Mouse (Mus musculus) myocyte (in vitro differentiated cells): ENCODE results near the gene Rhod. TPM values are rescaled to one million over a fixed set of nuclear protein-coding genes. Genes with fewer than 3 reads are reported as not detected.

Experiments
- H3K27me3 ChIP-seq: one replicate; pipeline ENCODE4 v1.6.1; 2011; ENCODE audit not compliant: control insufficient read depth, insufficient read depth, insufficient read length
- H3K36me3 ChIP-seq: one replicate; pipeline ENCODE4 v1.6.1; 2011; ENCODE audit not compliant: control insufficient read depth, insufficient read depth
- H3K4me2 ChIP-seq: one replicate; pipeline ENCODE4 v1.6.1; 2011; ENCODE audit warnings: low read depth, control low read depth
- H3K4me3 ChIP-seq: one replicate; pipeline ENCODE4 v1.5.1; 2011; ENCODE audit warnings: mild to moderate bottlenecking, control low read depth, moderate library complexity
- H3K79me2 ChIP-seq: one replicate; pipeline ENCODE4 v1.6.1; 2011; ENCODE audit not compliant: control insufficient read depth, insufficient read depth
- H3ac ChIP-seq: one replicate; pipeline ENCODE4 v1.6.1; 2011; ENCODE audit not compliant: control insufficient read depth, insufficient read length
- CEBPB ChIP-seq: IDR thresholded peaks from 2 replicates; pipeline ENCODE4 v1.6.1; 2011; ENCODE audit warnings: mild to moderate bottlenecking, moderate library complexity; ENCODE audit not compliant: poor library complexity, insufficient read depth, severe bottlenecking
- E2F4 ChIP-seq: IDR thresholded peaks from one replicate; pipeline ENCODE4 v1.6.1; 2011; ENCODE audit warnings: mild to moderate bottlenecking, control low read depth, moderate library complexity; ENCODE audit not compliant: insufficient read depth
- MAX ChIP-seq: IDR thresholded peaks from one replicate; pipeline ENCODE4 v1.6.1; 2011; ENCODE audit warnings: low read depth, mild to moderate bottlenecking, control low read depth
- MYOD1 ChIP-seq, 3 experiments: IDR thresholded peaks; one replicate each; pipeline ENCODE4 v1.6.1; 2011; ENCODE audit warnings: control low read depth in 2 of 3, low read depth in 2 of 3, mild to moderate bottlenecking in 2 of 3, moderate library complexity in 1 of 3; ENCODE audit not compliant: insufficient read length in 2 of 3, control insufficient read depth in 1 of 3
- MYOG ChIP-seq, 3 experiments: IDR thresholded peaks; one replicate each; pipeline ENCODE4 v1.6.1; 2011; ENCODE audit warnings: control low read depth in 2 of 3, low read depth in 2 of 3, mild to moderate bottlenecking in 2 of 3; ENCODE audit not compliant: insufficient read length in 2 of 3, control insufficient read depth in 1 of 3, insufficient read depth in 1 of 3
- POLR2A ChIP-seq: IDR thresholded peaks from one replicate; pipeline ENCODE4 v1.6.1; 2011; ENCODE audit warnings: low read depth, mild to moderate bottlenecking, control low read depth, moderate library complexity; ENCODE audit not compliant: insufficient read length
- POLR2AphosphoS2 ChIP-seq: IDR thresholded peaks from one replicate; pipeline ENCODE4 v1.6.1; 2011; ENCODE audit warnings: low read depth, control low read depth; ENCODE audit not compliant: insufficient read length
- REST ChIP-seq: IDR thresholded peaks from one replicate; pipeline ENCODE4 v1.6.1; 2011; ENCODE audit warnings: mild to moderate bottlenecking, control low read depth, moderate library complexity; ENCODE audit not compliant: insufficient read depth, insufficient read length
- SRF ChIP-seq: IDR thresholded peaks from one replicate; pipeline ENCODE4 v1.6.1; 2011; ENCODE audit warnings: low read depth; ENCODE audit not compliant: control insufficient read depth, insufficient read length
- TCF12 ChIP-seq: IDR thresholded peaks from one replicate; pipeline ENCODE4 v1.6.1; 2011; ENCODE audit warnings: mild to moderate bottlenecking, control low read depth; ENCODE audit not compliant: poor library complexity, insufficient read depth, severe bottlenecking
- TCF3 ChIP-seq: IDR thresholded peaks from one replicate; pipeline ENCODE4 v1.6.1; 2011; ENCODE audit warnings: low read depth, control low read depth; ENCODE audit not compliant: insufficient read length
- USF1 ChIP-seq: IDR thresholded peaks from one replicate; pipeline ENCODE4 v1.6.1; 2011; ENCODE audit warnings: low read depth, mild to moderate bottlenecking, control low read depth, moderate library complexity
- polyA plus RNA-seq: library from polyadenylated mRNA; unstranded; fragments of >200 nt; fragmentation: generic; extraction: Trizol; gene quantifications from one replicate; pipeline ENCODE4 v1.2.1, GENCODE M21; 2012; ENCODE audit warnings: missing spikeins

The Rhod gene
- polyA plus RNA-seq, 1 experiment, result 51.1 TPM

DNA sequence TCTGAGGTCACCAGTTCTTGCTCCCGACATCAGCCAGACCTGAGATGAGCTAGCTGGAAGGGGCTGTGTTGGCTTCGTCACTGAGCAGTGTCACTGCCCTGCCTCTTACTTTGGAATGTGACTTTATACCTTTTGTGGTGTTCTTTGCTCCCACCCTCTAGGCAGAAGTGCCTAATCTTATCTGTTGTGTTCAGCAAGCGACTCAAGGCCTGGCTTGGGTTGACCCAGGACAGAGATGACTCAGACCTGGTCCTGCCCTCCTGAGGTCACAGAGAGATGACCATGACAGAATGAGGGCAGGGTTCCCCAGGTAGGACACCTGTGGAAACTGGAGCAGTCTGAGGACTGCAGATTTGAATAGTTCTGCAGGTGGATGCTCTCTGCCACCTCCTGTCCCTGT is 3.0 kb downstream of the Rhod start:
- H3K79me2 ChIP-seq, result peaks cover 16% of the 10 kb centered on the region
- no peaks in the 10 kb centered on the region for H3K27me3 ChIP-seq
- no peak overlapping the region for H3K4me3 ChIP-seq
- no peak overlapping the region for H3ac ChIP-seq
- TF ChIP-seq MAX (no peak), TCF3 (no peak), MYOG (IDR thresholded peaks at IDR 0.05; ENCODE audit: control insufficient read depth in 1 of 3, insufficient read depth in 1 of 3, insufficient read length in 2 of 3, low read depth in 2 of 3) (no peak), POLR2AphosphoS2 (no peak), E2F4 (no peak), USF1 (no peak), CEBPB (no peak), REST (no peak), POLR2A (no peak)
- H3K4me2 ChIP-seq, result no peak overlapping the region
- H3K36me3 ChIP-seq, result no peaks in the 10 kb centered on the region

DNA sequence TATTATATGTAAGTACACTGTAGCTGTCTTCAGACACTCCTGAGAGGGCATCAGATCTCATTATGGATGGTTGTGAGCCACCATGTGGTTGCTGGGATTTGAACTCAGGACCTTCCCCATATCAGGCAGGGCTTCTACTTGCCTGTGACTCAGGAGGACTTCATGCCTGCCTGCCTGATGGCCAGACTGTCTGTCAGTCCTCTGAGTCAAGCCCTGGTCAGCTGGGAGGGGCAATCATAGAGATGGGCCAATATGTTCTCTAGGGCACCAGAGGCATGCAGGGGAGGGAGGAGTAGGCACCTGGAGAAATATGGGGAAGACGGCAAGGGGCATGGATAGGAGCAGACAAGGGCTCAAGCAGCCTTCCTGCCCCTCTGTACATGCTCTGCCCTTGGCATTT is 4.2 kb downstream of the Rhod start:
- Histone ChIP-seq H3K4me2 (no peak overlapping the region), H3K36me3 (no peaks in the 10 kb centered on the region), H3ac (no peak overlapping the region), H3K27me3 (no peaks in the 10 kb centered on the region), H3K79me2 (peaks cover 16% of the 10 kb centered on the region), H3K4me3 (no peak overlapping the region)
- no peak for TF ChIP-seq SRF
- TF ChIP-seq USF1, result no peak
- no peak for TF ChIP-seq MYOD1 (IDR thresholded peaks at IDR 0.05; ENCODE audit: control insufficient read depth in 1 of 3, insufficient read length in 2 of 3, low read depth in 2 of 3)

DNA sequence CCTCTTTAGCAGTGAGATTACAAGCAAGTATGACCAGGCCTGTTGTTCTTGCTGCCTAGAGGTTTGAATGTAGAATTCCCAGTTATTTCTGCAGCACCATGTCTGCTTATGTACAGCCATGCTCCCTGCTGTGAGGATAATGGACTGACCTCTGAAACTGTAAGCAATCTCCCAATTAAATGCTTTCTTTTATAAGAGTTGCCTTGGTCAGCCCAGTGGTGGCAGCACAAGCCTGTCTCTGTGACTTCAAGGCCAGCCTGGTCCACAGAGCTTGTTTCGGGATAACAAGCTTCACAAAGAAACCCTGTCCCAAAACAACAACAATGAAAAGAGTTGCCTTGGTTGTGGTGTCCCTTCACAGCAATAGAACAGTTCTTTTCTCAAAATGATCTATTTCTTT is 5.5 kb downstream of the Rhod start:
- TF ChIP-seq POLR2AphosphoS2 (no peak), MYOD1 (IDR thresholded peaks at IDR 0.05; ENCODE audit: control insufficient read depth in 1 of 3, insufficient read length in 2 of 3, low read depth in 2 of 3) (no peak), POLR2A (no peak), REST (no peak), MYOG (IDR thresholded peaks at IDR 0.05; ENCODE audit: control insufficient read depth in 1 of 3, insufficient read depth in 1 of 3, insufficient read length in 2 of 3, low read depth in 2 of 3) (no peak), CEBPB (no peak), MAX (no peak), E2F4 (no peak), USF1 (no peak), TCF3 (no peak), SRF (no peak), TCF12 (no peak)
- Histone ChIP-seq H3K4me2 (no peak overlapping the region), H3ac (no peak overlapping the region), H3K79me2 (peaks cover 13% of the 10 kb centered on the region), H3K36me3 (no peaks in the 10 kb centered on the region), H3K4me3 (no peak overlapping the region), H3K27me3 (no peaks in the 10 kb centered on the region)

DNA sequence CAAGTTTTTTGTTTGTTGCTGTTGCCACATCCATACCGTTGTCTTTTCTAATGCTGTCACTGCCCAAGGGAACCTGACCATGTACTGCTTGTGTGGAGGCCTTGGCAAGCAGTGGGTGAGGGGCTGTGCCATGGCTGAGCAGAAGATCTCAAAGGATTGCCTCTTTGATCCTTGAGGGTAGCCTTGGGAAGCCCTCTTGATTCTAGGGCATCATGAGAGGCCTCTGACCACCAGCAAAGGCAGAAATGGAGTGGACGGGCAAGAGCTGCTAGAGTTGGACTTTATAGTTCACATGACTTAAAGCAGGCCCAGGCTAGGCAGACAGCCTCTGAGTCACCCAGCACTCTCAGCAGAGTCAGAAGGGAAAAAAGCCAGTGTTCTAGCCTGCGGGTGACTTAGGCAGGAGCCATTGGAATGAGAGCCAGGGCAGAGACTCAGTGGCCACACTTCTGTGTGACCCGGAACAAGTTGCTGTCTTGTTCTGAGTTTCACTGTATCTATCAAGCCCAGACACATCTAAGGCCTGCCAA is 9.1 kb downstream of the Rhod start:
- Histone ChIP-seq H3K36me3 (no peaks in the 10 kb centered on the region), H3K79me2 (no peaks in the 10 kb centered on the region), H3K4me2 (no peak overlapping the region), H3K27me3 (no peaks in the 10 kb centered on the region), H3K4me3 (no peak overlapping the region), H3ac (no peak overlapping the region)
- no peak for TF ChIP-seq E2F4
- no peak for TF ChIP-seq CEBPB
- no peak for TF ChIP-seq TCF12
- no peak for TF ChIP-seq REST
- TF ChIP-seq MYOG (IDR thresholded peaks at IDR 0.05; ENCODE audit: control insufficient read depth in 1 of 3, insufficient read depth in 1 of 3, insufficient read length in 2 of 3, low read depth in 2 of 3), result no peak
- no peak for TF ChIP-seq TCF3
- no peak for TF ChIP-seq SRF
- TF ChIP-seq USF1, result no peak
- no peak for TF ChIP-seq MYOD1 (IDR thresholded peaks at IDR 0.05; ENCODE audit: control insufficient read depth in 1 of 3, insufficient read length in 2 of 3, low read depth in 2 of 3)
- TF ChIP-seq MAX, result no peak
- no peak for TF ChIP-seq POLR2AphosphoS2
- TF ChIP-seq POLR2A, result no peak

DNA sequence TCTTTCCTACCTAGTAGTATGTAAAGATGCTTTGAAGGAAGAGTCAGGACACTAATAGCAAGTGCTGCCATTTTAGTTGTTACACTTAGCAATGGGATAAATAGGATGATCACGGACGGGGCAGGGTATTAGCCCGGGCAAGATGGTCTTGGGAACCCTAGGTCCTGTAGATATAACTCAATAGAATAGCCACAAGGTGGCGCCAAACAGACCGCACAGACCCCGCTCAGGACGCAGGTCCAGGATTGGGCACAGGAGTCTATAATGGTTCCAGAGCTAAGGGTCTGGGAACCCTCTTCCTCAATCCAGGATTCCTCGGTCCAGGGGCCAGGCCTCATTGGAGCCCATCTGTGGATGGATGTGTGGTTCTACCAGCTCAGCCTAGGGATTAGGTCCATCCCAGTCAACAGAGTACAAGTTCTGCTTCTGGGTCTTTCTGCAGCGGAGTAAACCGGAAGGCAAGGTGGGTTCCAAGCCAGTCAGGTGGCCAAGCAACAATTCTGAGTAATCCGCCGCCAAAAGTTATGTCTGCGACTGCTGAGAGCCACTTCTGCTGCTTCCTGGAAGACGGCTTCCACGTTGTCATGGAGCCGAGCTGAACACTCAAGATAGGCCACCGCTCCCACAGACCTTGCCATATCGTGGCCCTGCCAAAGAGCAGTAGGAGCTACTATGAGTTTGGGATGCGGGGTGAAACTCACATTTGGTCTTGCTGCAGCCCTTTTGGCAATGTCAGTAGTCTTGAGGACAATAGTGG is 13.4 kb downstream of the Rhod start:
- no peaks in the 10 kb centered on the region for H3K27me3 ChIP-seq
- H3ac ChIP-seq, result no peak overlapping the region
- H3K4me3 ChIP-seq, result no peak overlapping the region
- H3K79me2 ChIP-seq, result no peaks in the 10 kb centered on the region
- no peak overlapping the region for H3K4me2 ChIP-seq
- TF ChIP-seq SRF, result no peak
- no peak for TF ChIP-seq MYOG (IDR thresholded peaks at IDR 0.05; ENCODE audit: control insufficient read depth in 1 of 3, insufficient read depth in 1 of 3, insufficient read length in 2 of 3, low read depth in 2 of 3)
- TF ChIP-seq TCF3, result no peak
- TF ChIP-seq REST, result no peak
- TF ChIP-seq USF1, result no peak
- no peak for TF ChIP-seq POLR2A
- TF ChIP-seq MYOD1 (IDR thresholded peaks at IDR 0.05; ENCODE audit: control insufficient read depth in 1 of 3, insufficient read length in 2 of 3, low read depth in 2 of 3), result no peak
- no peak for TF ChIP-seq CEBPB
- no peaks in the 10 kb centered on the region for H3K36me3 ChIP-seq
